Mouse (Mus musculus): ENCODE data around the gene Foxk2. TPM values are rescaled to one million over a fixed set of nuclear protein-coding genes. Genes with fewer than 3 reads are reported as not detected.

The Foxk2 gene
- polyA plus RNA-seq, 1 experiment from 2014 or later = 50.5 TPM

GRCm38 (mm10) chr11:121232706-121233105 lies 27.1 kb upstream of the Foxk2 start:
- TF ChIP-seq CTCF (IDR thresholded peaks at IDR 0.05) = no peak
- in situ Hi-C loops (cut with MboI; ENCODE audit: low pct_unique_long_range_greater_than_20kb) = no loop called here
- ChIA-PET POLR2A (no interaction called here), CTCF (interaction anchor here (1.2 kb wide), 1 partner anchor 20 kb away, joined by 3 read pairs; no protein-coding TSS in a partner anchor)
- no peak for DNase-seq (ENCODE audit: low read depth, low spot score)
- H3K27me3 ChIP-seq = no peaks in the 10 kb centered on the region
- no peak for ATAC-seq

GRCm38 (mm10) chr11:121235475-121236238 lies 24.1 kb upstream of the Foxk2 start:
- ChIA-PET CTCF (interaction anchor here (1.5 to 2.6 kb wide), 3 partner anchors 8 to 23 kb away, joined by 5 to 12 read pairs (median 6); no protein-coding TSS in a partner anchor), POLR2A (interaction anchor here (0.7 to 2.7 kb wide), 3 partner anchors 11 to 832 kb away, joined by 3 to 8 read pairs (median 3); no protein-coding TSS in a partner anchor)
- no peak for ATAC-seq
- no peaks in the 10 kb centered on the region for H3K27me3 ChIP-seq
- peak; percentile 81 for TF ChIP-seq CTCF (IDR thresholded peaks at IDR 0.05)
- no peak for DNase-seq (ENCODE audit: low read depth, low spot score)
- in situ Hi-C loops (cut with MboI; ENCODE audit: low pct_unique_long_range_greater_than_20kb) = no loop called here

GRCm38 (mm10) chr11:121236564-121237344 lies 23.0 kb upstream of the Foxk2 start, which contains the start of gene Narf:
Gene Narf (plus strand): TSS chr11:121237253.
- H3K27me3 ChIP-seq = no peaks in the 10 kb centered on the region
- POLR2A ChIA-PET = interaction anchor here (2.2 to 2.7 kb wide), 2 partner anchors 8 to 12 kb away, joined by 8 read pairs; partner anchors contain the start of gene Cybc1
- ATAC-seq (peak; percentile 98), DNase-seq (ENCODE audit: low read depth, low spot score) (peak; percentile 91)
- peak; percentile 82 for TF ChIP-seq CTCF (IDR thresholded peaks at IDR 0.05)
- CTCF ChIA-PET = interaction anchor here (1.4 to 2.6 kb wide), 4 partner anchors 10 to 15 kb away, joined by 4 to 12 read pairs (median 6); no protein-coding TSS in a partner anchor
- in situ Hi-C loops (cut with MboI; ENCODE audit: low pct_unique_long_range_greater_than_20kb) = no loop called here

- peak; percentile 39 for TF ChIP-seq CTCF (IDR thresholded peaks at IDR 0.05)
- peak; percentile 28 for ATAC-seq
- CTCF ChIA-PET = interaction anchor here (1.4 to 2.6 kb wide), 3 partner anchors 12 to 14 kb away, joined by 4 to 12 read pairs (median 5); no protein-coding TSS in a partner anchor
- POLR2A ChIA-PET = interaction anchor here (1.2 to 2.2 kb wide), 2 partner anchors 9 to 21 kb away, joined by 4 to 8 read pairs; partner anchors contain the start of gene Cybc1
- in situ Hi-C loops (cut with MboI; ENCODE audit: low pct_unique_long_range_greater_than_20kb) = no loop called here
- H3K27me3 ChIP-seq = no peaks in the 10 kb centered on the region
- no peak for DNase-seq (ENCODE audit: low read depth, low spot score)
Observed at GRCm38 (mm10) chr11:121237345-121238128, 22.3 kb upstream of the Foxk2 start.

- POLR2A ChIA-PET = no interaction called here
- no peak for TF ChIP-seq CTCF (IDR thresholded peaks at IDR 0.05)
- no peaks in the 10 kb centered on the region for H3K27me3 ChIP-seq
- CTCF ChIA-PET = no interaction called here
- no peak for DNase-seq (ENCODE audit: low read depth, low spot score)
- ATAC-seq = no peak
- in situ Hi-C loops (cut with MboI; ENCODE audit: low pct_unique_long_range_greater_than_20kb) = no loop called here
Observed at GRCm38 (mm10) chr11:121239669-121240068, 20.1 kb upstream of the Foxk2 start.

- no peaks in the 10 kb centered on the region for H3K27me3 ChIP-seq
- DNase-seq (ENCODE audit: low read depth, low spot score) (no peak), ATAC-seq (no peak)
- CTCF ChIA-PET = interaction anchor here (1.2 kb wide), 1 partner anchor 9 kb away, joined by 3 read pairs; no protein-coding TSS in a partner anchor
- POLR2A ChIA-PET = interaction anchor here (1.0 kb wide), 1 partner anchor 9 kb away, joined by 3 read pairs; no protein-coding TSS in a partner anchor
- in situ Hi-C loops (cut with MboI; ENCODE audit: low pct_unique_long_range_greater_than_20kb) = no loop called here
- no peak for TF ChIP-seq CTCF (IDR thresholded peaks at IDR 0.05)
Observed at GRCm38 (mm10) chr11:121250196-121250595, 9.6 kb upstream of the Foxk2 start.

- DNase-seq (ENCODE audit: low read depth, low spot score) (no peak), ATAC-seq (peak; percentile 10)
- CTCF ChIA-PET = no interaction called here
- in situ Hi-C loops (cut with MboI; ENCODE audit: low pct_unique_long_range_greater_than_20kb) = no loop called here
- TF ChIP-seq CTCF (IDR thresholded peaks at IDR 0.05) = no peak
- POLR2A ChIA-PET = interaction anchor here (0.6 to 1.4 kb wide), 4 partner anchors 8 to 228 kb away, joined by 3 to 4 read pairs (median 3); no protein-coding TSS in a partner anchor
- H3K27me3 ChIP-seq = no peaks in the 10 kb centered on the region
Observed at GRCm38 (mm10) chr11:121260211-121260906, 569 bp downstream of the Foxk2 start.

- no peak for TF ChIP-seq CTCF (IDR thresholded peaks at IDR 0.05)
- CTCF ChIA-PET = no interaction called here
- DNase-seq (ENCODE audit: low read depth, low spot score) = no peak
- in situ Hi-C loops (cut with MboI; ENCODE audit: low pct_unique_long_range_greater_than_20kb) = no loop called here
- no peaks in the 10 kb centered on the region for H3K27me3 ChIP-seq
- no peak for ATAC-seq
- POLR2A ChIA-PET = interaction anchor here (0.6 kb wide), 1 partner anchor 7 kb away, joined by 4 read pairs; no protein-coding TSS in a partner anchor
Observed at GRCm38 (mm10) chr11:121261074-121261473, 1.3 kb downstream of the Foxk2 start.

GRCm38 (mm10) chr11:121277516-121277915 lies 17.7 kb downstream of the Foxk2 start:
- CTCF ChIA-PET = no interaction called here
- ATAC-seq (no peak), DNase-seq (ENCODE audit: low read depth, low spot score) (no peak)
- POLR2A ChIA-PET = no interaction called here
- no peak for TF ChIP-seq CTCF (IDR thresholded peaks at IDR 0.05)
- in situ Hi-C loops (cut with MboI; ENCODE audit: low pct_unique_long_range_greater_than_20kb) = no loop called here
- H3K27me3 ChIP-seq = no peaks in the 10 kb centered on the region
